Mouse (Mus musculus): Measurements from ENCODE around the gene Gm19935. TPM values are rescaled to one million over a fixed set of nuclear protein-coding genes. Genes with fewer than 3 reads are reported as not detected.
A peak's percentile ranks its signal among the peaks of the same experiment; 100 is the strongest.

Gm19935 gene
- not detected in 2 replicates for polyA plus RNA-seq (2011; ENCODE audit: insufficient read depth, insufficient read length, low read depth, missing spikeins)

DNA sequence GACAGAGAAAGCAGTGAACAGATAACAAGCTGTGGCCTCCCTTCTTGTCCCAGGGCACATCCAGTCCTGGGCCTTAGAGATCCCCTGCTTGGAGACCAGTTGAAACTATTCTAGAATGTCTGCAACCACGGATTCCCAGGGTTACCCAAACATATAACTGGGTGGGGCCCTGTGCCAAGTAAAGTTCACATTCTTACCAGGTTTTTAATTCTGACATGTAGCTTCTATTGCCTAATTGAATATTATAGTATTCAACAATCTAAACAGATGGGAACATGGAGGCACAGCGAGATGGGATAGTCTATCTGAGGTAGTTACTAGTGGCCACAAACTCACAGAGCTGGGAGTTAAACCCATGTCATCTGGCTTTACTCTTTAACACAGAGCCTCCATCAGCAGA lies at the start of gene Gm19935:
Gene Gm19935 (minus strand): TSS at position 101 of the 400 bp plus-strand sequence.
- peak within 1 kb of the TSS; percentile 36; the same call in 1 of the 2 replicates for H3K27ac ChIP-seq (ENCODE audit: insufficient read depth, low read length)
- peaks cover 4% of the 10 kb centered on the region for H3K4me1 ChIP-seq (ENCODE audit: control insufficient read depth, insufficient read depth, low read length)
- peak within 1 kb of the TSS; percentile 31 for H3K9ac ChIP-seq (ENCODE audit: low read depth, poor library complexity, severe bottlenecking)
- H3K27me3 ChIP-seq (ENCODE audit: control insufficient read depth, insufficient read depth, low read length, poor library complexity, severe bottlenecking): no peaks in the 10 kb centered on the region
- H3K9me3 ChIP-seq (replicated peaks; ENCODE audit: control insufficient read depth, insufficient read depth, low read length, poor library complexity, severe bottlenecking): no peaks in the 10 kb centered on the region
- no peaks in the 10 kb centered on the region for H3K36me3 ChIP-seq (ENCODE audit: control insufficient read depth, insufficient read depth, low read length, poor library complexity, severe bottlenecking)
- no peak for TF ChIP-seq POLR2A (IDR thresholded peaks at IDR 0.05; ENCODE audit: insufficient read depth, low read length)
- no peak for TF ChIP-seq EP300 (IDR thresholded peaks at IDR 0.05; ENCODE audit: insufficient read depth, low read depth, low read length)
- TF ChIP-seq CTCF (IDR thresholded peaks at IDR 0.05; ENCODE audit: low read depth, low read length): no peak
- 0 out of 2 replicates have a peak within 1 kb of the TSS, but pooled peaks have one; percentile 16 for H3K4me3 ChIP-seq (ENCODE audit: low read depth, low read length)

DNA sequence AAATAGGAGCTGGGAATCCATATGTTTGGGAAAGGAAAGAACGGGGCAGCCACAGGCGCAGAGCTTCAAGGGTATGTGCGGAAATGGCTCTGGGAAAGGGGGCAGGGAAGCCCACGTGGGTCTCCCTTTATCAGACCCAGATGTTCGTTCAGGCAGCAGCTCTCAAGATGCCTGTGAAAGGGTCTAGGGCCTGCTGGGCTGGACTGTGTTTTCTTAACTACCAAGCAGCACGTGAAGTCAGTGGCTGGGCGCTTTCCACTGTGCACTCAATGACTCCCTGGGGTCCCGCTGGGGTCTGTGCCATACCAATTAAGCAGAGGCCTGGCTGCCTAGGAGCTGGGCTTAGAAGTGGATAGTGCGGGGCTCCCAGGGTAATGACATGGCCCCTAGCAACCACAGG lies 44.8 kb upstream of the Gm19935 start:
- no peaks in the 10 kb centered on the region for H3K36me3 ChIP-seq (ENCODE audit: control insufficient read depth, insufficient read depth, low read length, poor library complexity, severe bottlenecking)
- peaks cover 7% of the 10 kb centered on the region for H3K4me1 ChIP-seq (ENCODE audit: control insufficient read depth, insufficient read depth, low read length)
- peak overlapping the region; percentile 3 for H3K9ac ChIP-seq (ENCODE audit: low read depth, poor library complexity, severe bottlenecking)
- TF ChIP-seq EP300 (IDR thresholded peaks at IDR 0.05; ENCODE audit: insufficient read depth, low read depth, low read length): peak; percentile 62
- no peak for TF ChIP-seq POLR2A (IDR thresholded peaks at IDR 0.05; ENCODE audit: insufficient read depth, low read length)
- peak overlapping the region; percentile 60 for H3K27ac ChIP-seq (ENCODE audit: insufficient read depth, low read length)
- no peaks in the 10 kb centered on the region for H3K27me3 ChIP-seq (ENCODE audit: control insufficient read depth, insufficient read depth, low read length, poor library complexity, severe bottlenecking)
- no peaks in the 10 kb centered on the region for H3K9me3 ChIP-seq (replicated peaks; ENCODE audit: control insufficient read depth, insufficient read depth, low read length, poor library complexity, severe bottlenecking)
- no peak overlapping the region for H3K4me3 ChIP-seq (ENCODE audit: low read depth, low read length)

DNA sequence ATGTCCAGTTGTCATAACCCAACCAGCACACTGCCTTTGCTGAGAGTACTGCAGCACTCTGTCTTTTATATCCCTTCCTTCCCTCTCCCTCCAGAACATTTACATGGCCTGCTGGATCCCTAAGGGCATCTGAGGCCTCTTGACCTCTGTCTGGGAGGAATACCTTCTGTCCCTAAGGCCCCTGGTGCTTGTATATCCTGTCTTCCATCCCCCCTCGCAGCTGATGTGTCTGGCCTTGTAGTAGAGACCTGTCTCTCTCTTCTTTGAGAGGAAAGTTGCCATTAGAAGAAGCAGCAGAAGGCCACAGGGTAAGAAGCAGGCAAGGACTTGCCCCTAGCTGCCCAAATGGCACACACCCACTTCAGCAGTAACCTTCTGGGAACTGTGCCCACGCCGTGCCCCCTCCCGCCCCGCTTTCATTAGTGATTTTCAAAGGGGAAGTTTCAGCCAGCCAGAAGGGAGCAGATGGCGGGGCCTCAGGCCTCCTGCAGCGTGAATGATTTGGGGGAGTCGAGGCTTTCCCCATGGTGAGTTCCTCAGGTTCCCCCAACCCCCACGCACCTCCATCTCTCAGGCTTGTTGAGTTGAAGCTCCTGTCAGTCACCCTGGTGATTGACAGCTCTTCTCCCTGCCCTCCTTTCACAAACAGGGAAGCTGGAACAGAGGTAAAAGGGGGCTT lies 44.2 kb upstream of the Gm19935 start:
- H3K27ac ChIP-seq (ENCODE audit: insufficient read depth, low read length): peak overlapping the region; percentile 60
- peak overlapping the region; percentile 3 for H3K9ac ChIP-seq (ENCODE audit: low read depth, poor library complexity, severe bottlenecking)
- no peaks in the 10 kb centered on the region for H3K36me3 ChIP-seq (ENCODE audit: control insufficient read depth, insufficient read depth, low read length, poor library complexity, severe bottlenecking)
- no peaks in the 10 kb centered on the region for H3K9me3 ChIP-seq (replicated peaks; ENCODE audit: control insufficient read depth, insufficient read depth, low read length, poor library complexity, severe bottlenecking)
- peaks cover 9% of the 10 kb centered on the region for H3K4me1 ChIP-seq (ENCODE audit: control insufficient read depth, insufficient read depth, low read length)
- H3K27me3 ChIP-seq (ENCODE audit: control insufficient read depth, insufficient read depth, low read length, poor library complexity, severe bottlenecking): no peaks in the 10 kb centered on the region
- H3K4me3 ChIP-seq (ENCODE audit: low read depth, low read length): no peak overlapping the region
- peak; percentile 78; the same call in 1 of the 2 replicates for TF ChIP-seq EP300 (IDR thresholded peaks at IDR 0.05; ENCODE audit: insufficient read depth, low read depth, low read length)
- TF ChIP-seq CTCF (IDR thresholded peaks at IDR 0.05; ENCODE audit: low read depth, low read length): no peak
- TF ChIP-seq POLR2A (IDR thresholded peaks at IDR 0.05; ENCODE audit: insufficient read depth, low read length): no peak

DNA sequence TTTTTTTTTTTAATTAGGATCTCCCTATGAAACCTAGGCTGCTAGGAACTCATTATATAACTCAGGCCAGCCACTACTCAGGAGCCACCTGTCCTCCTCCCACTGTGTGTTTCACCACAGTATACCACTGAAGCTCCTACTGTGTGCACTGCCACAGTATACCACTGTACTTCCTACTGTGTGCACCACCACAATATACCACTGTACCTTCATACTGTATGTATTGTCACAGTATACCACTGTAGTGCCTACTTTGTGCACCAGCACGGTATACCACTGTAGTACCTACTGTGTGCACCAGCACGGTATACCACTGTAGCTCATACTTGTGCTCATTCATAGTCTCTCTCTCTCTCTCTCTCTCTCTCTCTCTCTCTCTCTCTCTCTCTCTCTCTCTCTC lies 40.9 kb upstream of the Gm19935 start:
- H3K4me1 ChIP-seq (ENCODE audit: control insufficient read depth, insufficient read depth, low read length): peaks cover 14% of the 10 kb centered on the region
- no peaks in the 10 kb centered on the region for H3K36me3 ChIP-seq (ENCODE audit: control insufficient read depth, insufficient read depth, low read length, poor library complexity, severe bottlenecking)
- H3K27ac ChIP-seq (ENCODE audit: insufficient read depth, low read length): no peak overlapping the region
- TF ChIP-seq CTCF (IDR thresholded peaks at IDR 0.05; ENCODE audit: low read depth, low read length) (no peak), EP300 (IDR thresholded peaks at IDR 0.05; ENCODE audit: insufficient read depth, low read depth, low read length) (no peak), POLR2A (IDR thresholded peaks at IDR 0.05; ENCODE audit: insufficient read depth, low read length) (no peak)
- H3K27me3 ChIP-seq (ENCODE audit: control insufficient read depth, insufficient read depth, low read length, poor library complexity, severe bottlenecking): no peaks in the 10 kb centered on the region
- no peak overlapping the region for H3K4me3 ChIP-seq (ENCODE audit: low read depth, low read length)
- H3K9ac ChIP-seq (ENCODE audit: low read depth, poor library complexity, severe bottlenecking): no peak overlapping the region
- H3K9me3 ChIP-seq (replicated peaks; ENCODE audit: control insufficient read depth, insufficient read depth, low read length, poor library complexity, severe bottlenecking): no peaks in the 10 kb centered on the region

DNA sequence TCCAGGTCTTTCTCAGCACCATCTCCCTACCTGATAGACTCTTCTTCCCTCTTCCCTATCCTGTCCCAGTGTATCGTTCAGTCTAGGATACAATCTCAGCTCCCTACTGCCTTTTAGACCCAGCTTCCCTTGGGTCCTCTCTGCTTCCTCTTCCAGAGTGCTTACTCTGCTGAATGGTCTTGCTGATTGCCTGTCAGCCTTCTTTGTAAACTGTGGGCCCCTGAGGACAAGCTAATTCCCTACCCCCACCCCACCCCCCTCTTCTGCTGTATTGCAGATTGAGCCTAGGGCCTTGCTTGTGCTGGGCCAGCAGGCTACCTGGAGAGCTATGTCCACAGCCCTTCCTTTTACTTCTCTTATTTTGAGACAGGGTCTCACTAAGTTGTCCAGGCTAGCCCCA lies 39.8 kb upstream of the Gm19935 start:
- Histone ChIP-seq H3K4me3 (ENCODE audit: low read depth, low read length) (no peak overlapping the region), H3K9me3 (replicated peaks; ENCODE audit: control insufficient read depth, insufficient read depth, low read length, poor library complexity, severe bottlenecking) (no peaks in the 10 kb centered on the region), H3K4me1 (ENCODE audit: control insufficient read depth, insufficient read depth, low read length) (peaks cover 14% of the 10 kb centered on the region), H3K27me3 (ENCODE audit: control insufficient read depth, insufficient read depth, low read length, poor library complexity, severe bottlenecking) (no peaks in the 10 kb centered on the region), H3K36me3 (ENCODE audit: control insufficient read depth, insufficient read depth, low read length, poor library complexity, severe bottlenecking) (no peaks in the 10 kb centered on the region), H3K27ac (ENCODE audit: insufficient read depth, low read length) (peak overlapping the region; percentile 59), H3K9ac (ENCODE audit: low read depth, poor library complexity, severe bottlenecking) (no peak overlapping the region)
- TF ChIP-seq CTCF (IDR thresholded peaks at IDR 0.05; ENCODE audit: low read depth, low read length): no peak
- peak; percentile 83 for TF ChIP-seq EP300 (IDR thresholded peaks at IDR 0.05; ENCODE audit: insufficient read depth, low read depth, low read length)

DNA sequence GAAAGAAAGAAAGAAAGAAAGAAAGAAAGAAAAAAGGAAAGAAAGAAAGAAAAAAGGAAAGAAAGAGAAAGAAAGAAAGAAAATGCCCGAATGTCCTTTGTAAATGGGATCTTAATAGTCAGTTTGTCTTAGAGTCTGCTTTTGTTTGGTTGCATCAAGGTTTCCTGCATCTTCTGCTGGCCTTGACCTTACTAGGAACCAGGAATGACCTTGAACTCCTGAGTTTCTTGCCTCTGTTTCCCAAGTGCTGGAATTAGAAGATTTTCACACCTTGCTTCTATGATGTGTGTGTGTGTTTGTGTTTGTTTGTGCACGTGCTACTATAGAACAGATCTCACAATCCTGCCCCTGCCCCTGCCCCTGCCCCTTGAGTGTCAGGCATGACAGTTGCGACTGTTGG lies 39.0 kb upstream of the Gm19935 start:
- H3K9me3 ChIP-seq (replicated peaks; ENCODE audit: control insufficient read depth, insufficient read depth, low read length, poor library complexity, severe bottlenecking): no peaks in the 10 kb centered on the region
- peak overlapping the region; percentile 59; the same call in 1 of the 2 replicates for H3K27ac ChIP-seq (ENCODE audit: insufficient read depth, low read length)
- no peak overlapping the region for H3K4me3 ChIP-seq (ENCODE audit: low read depth, low read length)
- no peak overlapping the region for H3K9ac ChIP-seq (ENCODE audit: low read depth, poor library complexity, severe bottlenecking)
- H3K4me1 ChIP-seq (ENCODE audit: control insufficient read depth, insufficient read depth, low read length): peaks cover 11% of the 10 kb centered on the region
- TF ChIP-seq CTCF (IDR thresholded peaks at IDR 0.05; ENCODE audit: low read depth, low read length) (no peak), EP300 (IDR thresholded peaks at IDR 0.05; ENCODE audit: insufficient read depth, low read depth, low read length) (no peak), POLR2A (IDR thresholded peaks at IDR 0.05; ENCODE audit: insufficient read depth, low read length) (no peak)
- H3K27me3 ChIP-seq (ENCODE audit: control insufficient read depth, insufficient read depth, low read length, poor library complexity, severe bottlenecking): no peaks in the 10 kb centered on the region
- H3K36me3 ChIP-seq (ENCODE audit: control insufficient read depth, insufficient read depth, low read length, poor library complexity, severe bottlenecking): no peaks in the 10 kb centered on the region

Data from ES-Bruce4 (cell line).